Mouse (Mus musculus) liver, embryonic 11.5 days (tissue): ENCODE measurements around the gene Mapkapk2. TPM values are rescaled to one million over a fixed set of nuclear protein-coding genes. Genes with fewer than 3 reads are reported as not detected.

Source experiments
- ATAC-seq: fragments of 200-750 bp; cut with Nextera tagmentation; replicated peaks from 2 replicates; pipeline ENCODE4 v1.8.0; 2017; ENCODE audit warnings: moderate number of reproducible peaks, mild to moderate bottlenecking, moderate TSS enrichment, moderate library complexity; ENCODE audit not compliant: low FRiP score
- DNase-seq: peaks from one replicate; pipeline ENCODE4 v3.0.0-alpha.2; 2017; ENCODE audit warnings: low spot score
- H3K27ac ChIP-seq: fragments of 300-500 bp; sonication (generic); 2 replicates; pipeline ENCODE4 v1.5.1; 2014; ENCODE audit warnings: mild to moderate bottlenecking, low read depth, low read length, control low read depth
- H3K27me3 ChIP-seq: fragments of 300-500 bp; sonication (generic); replicated peaks from 2 replicates; pipeline ENCODE4 v1.6.1; 2014; ENCODE audit warnings: low read length, mixed read lengths; ENCODE audit not compliant: control insufficient read depth, insufficient read depth
- H3K36me3 ChIP-seq: fragments of 300-500 bp; sonication (generic); 2 replicates; pipeline ENCODE4 v1.6.1; 2014; ENCODE audit warnings: mild to moderate bottlenecking, low read length, moderate library complexity, mixed read lengths; ENCODE audit not compliant: control insufficient read depth, insufficient read depth
- H3K4me1 ChIP-seq: fragments of 300-500 bp; sonication (generic); replicated peaks from 2 replicates; pipeline ENCODE4 v1.6.1; 2014; ENCODE audit warnings: low read length, mixed read lengths; ENCODE audit not compliant: control insufficient read depth, insufficient read depth
- H3K4me2 ChIP-seq: fragments of 300-500 bp; sonication (generic); 2 replicates; pipeline ENCODE4 v1.6.1; 2014; ENCODE audit warnings: mild to moderate bottlenecking, control low read depth, moderate library complexity
- H3K4me3 ChIP-seq: fragments of 300-500 bp; sonication (generic); 2 replicates; pipeline ENCODE4 v1.5.1; 2014; ENCODE audit warnings: low read depth, low read length, control low read depth
- H3K9ac ChIP-seq: fragments of 300-500 bp; sonication (generic); 2 replicates; pipeline ENCODE4 v1.6.1; 2014; ENCODE audit warnings: low read depth, low read length, control low read depth
- H3K9me3 ChIP-seq: fragments of 300-500 bp; sonication (generic); 2 replicates; pipeline ENCODE4 v1.6.1; 2016; ENCODE audit warnings: low read length, inconsistent platforms, mixed read lengths; ENCODE audit not compliant: control insufficient read depth
- WGBS: fragments of 180-500 bp; shearing (Covaris S2); extraction: QIAGEN DNeasy Blood & Tissue Kit; methylation state at CpG from one replicate; pipeline ENCODE4 v1.1.7; 2014; 5-methylcytosine and 5-hydroxymethylcytosine counted together
- polyA plus RNA-seq: library from polyadenylated mRNA; unstranded; fragments of >200 nt; fragmentation: Nextera tagmentation; extraction: Ambion mirVana; gene quantifications from 2 replicates; pipeline ENCODE4 v1.2.1, GENCODE M21; 2014

Mapkapk2 gene
- polyA plus RNA-seq, 1 experiment from 2014 or later: 30.1 TPM

- Histone ChIP-seq H3K27ac (peak overlapping the region; percentile 34), H3K27me3 (no peaks in the 10 kb centered on the region), H3K9me3 (no peaks in the 10 kb centered on the region), H3K4me2 (peak overlapping the region; percentile 92), H3K4me1 (peaks cover 21% of the 10 kb centered on the region), H3K36me3 (no peaks in the 10 kb centered on the region), H3K9ac (peak overlapping the region; percentile 52), H3K4me3 (peak overlapping the region; percentile 94)
- 19% methylated on average over 5 of the region's 5 CpGs for WGBS
- DNase-seq (no peak), ATAC-seq (no peak)
These were observed 39.5 kb upstream of the Mapkapk2 start for GRCm38 (mm10) chr1:131137111-131137510.

- peak overlapping the region; percentile 94 for H3K4me3 ChIP-seq
- H3K36me3 ChIP-seq: no peaks in the 10 kb centered on the region
- peak overlapping the region; percentile 92 for H3K4me2 ChIP-seq
- H3K27ac ChIP-seq: peak overlapping the region; percentile 71
- no peak for DNase-seq
- no peaks in the 10 kb centered on the region for H3K27me3 ChIP-seq
- no peaks in the 10 kb centered on the region for H3K9me3 ChIP-seq
- 48% methylated on average over 10 of the region's 10 CpGs for WGBS
- H3K4me1 ChIP-seq: peaks cover 21% of the 10 kb centered on the region
- no peak for ATAC-seq
- peak overlapping the region; percentile 30 for H3K9ac ChIP-seq
These were observed 38.5 kb upstream of the Mapkapk2 start for GRCm38 (mm10) chr1:131135960-131136629.

GRCm38 (mm10) chr1:131134942-131135522, 37.4 kb upstream of the Mapkapk2 start:
- no peak overlapping the region for H3K9ac ChIP-seq
- 59% methylated on average over 8 of the region's 8 CpGs for WGBS
- H3K4me1 ChIP-seq: peaks cover 21% of the 10 kb centered on the region
- no peak overlapping the region for H3K27ac ChIP-seq
- H3K4me2 ChIP-seq: peak overlapping the region; percentile 92
- peak overlapping the region; percentile 94 for H3K4me3 ChIP-seq
- no peaks in the 10 kb centered on the region for H3K9me3 ChIP-seq
- no peak for DNase-seq
- peaks cover 7% of the 10 kb centered on the region for H3K36me3 ChIP-seq
- ATAC-seq: no peak
- no peaks in the 10 kb centered on the region for H3K27me3 ChIP-seq

GRCm38 (mm10) chr1:131134231-131134630, 36.6 kb upstream of the Mapkapk2 start:
- Histone ChIP-seq H3K9me3 (0 out of 2 replicates have a peak, but pooled peaks cover 2% of the 10 kb centered on the region), H3K36me3 (peaks cover 15% of the 10 kb centered on the region), H3K27ac (no peak overlapping the region), H3K9ac (no peak overlapping the region), H3K27me3 (no peaks in the 10 kb centered on the region), H3K4me2 (peak overlapping the region; percentile 92; the same call in 1 of the 2 replicates), H3K4me1 (peaks cover 19% of the 10 kb centered on the region), H3K4me3 (no peak overlapping the region)
- ATAC-seq (no peak), DNase-seq (no peak)
- 86% methylated on average over 6 of the region's 6 CpGs for WGBS

- Histone ChIP-seq H3K27ac (peak overlapping the region; percentile 95), H3K4me1 (peaks cover 33% of the 10 kb centered on the region)
These were observed 28.5 kb upstream of the Mapkapk2 start for GRCm38 (mm10) chr1:131125987-131126744.

GRCm38 (mm10) chr1:131123522-131124265, 26.1 kb upstream of the Mapkapk2 start:
- Histone ChIP-seq H3K36me3 (peaks cover 3% of the 10 kb centered on the region), H3K9ac (no peak overlapping the region), H3K27ac (no peak overlapping the region), H3K4me2 (no peak overlapping the region), H3K4me1 (peaks cover 33% of the 10 kb centered on the region), H3K4me3 (no peak overlapping the region), H3K27me3 (no peaks in the 10 kb centered on the region), H3K9me3 (no peaks in the 10 kb centered on the region)
- ATAC-seq (no peak), DNase-seq (no peak)
- WGBS: 65% methylated on average over 10 of the region's 10 CpGs

More at GRCm38 (mm10) chr1:131125987-131126744, 28.5 kb upstream of the Mapkapk2 start:
- ATAC-seq (peak; percentile 97), DNase-seq (peak; percentile 76)
- Histone ChIP-seq H3K4me3 (peak overlapping the region; percentile 10; the same call in 1 of the 2 replicates), H3K4me2 (peak overlapping the region; percentile 66), H3K9ac (peak overlapping the region; percentile 44), H3K27me3 (no peaks in the 10 kb centered on the region), H3K9me3 (0 out of 2 replicates have a peak, but pooled peaks cover 2% of the 10 kb centered on the region), H3K36me3 (peaks cover 23% of the 10 kb centered on the region)
- 26% methylated on average over 11 of the region's 11 CpGs for WGBS

- no peak overlapping the region for H3K4me3 ChIP-seq
- DNase-seq: no peak
- H3K4me1 ChIP-seq: peaks cover 25% of the 10 kb centered on the region
- no peaks in the 10 kb centered on the region for H3K27me3 ChIP-seq
- H3K27ac ChIP-seq: no peak overlapping the region
- H3K36me3 ChIP-seq: no peaks in the 10 kb centered on the region
- no peak overlapping the region for H3K4me2 ChIP-seq
- no peak overlapping the region for H3K9ac ChIP-seq
- ATAC-seq: no peak
- 40% methylated on average over 3 of the region's 3 CpGs for WGBS
- no peaks in the 10 kb centered on the region for H3K9me3 ChIP-seq
These were observed 24.4 kb upstream of the Mapkapk2 start for GRCm38 (mm10) chr1:131121987-131122386.

GRCm38 (mm10) chr1:131119026-131119425, 21.4 kb upstream of the Mapkapk2 start:
- no peak overlapping the region for H3K4me2 ChIP-seq
- no peak overlapping the region for H3K9ac ChIP-seq

More at GRCm38 (mm10) chr1:131119026-131119425, 21.4 kb upstream of the Mapkapk2 start:
- Histone ChIP-seq H3K27ac (no peak overlapping the region), H3K27me3 (no peaks in the 10 kb centered on the region), H3K36me3 (no peaks in the 10 kb centered on the region), H3K4me3 (no peak overlapping the region), H3K9me3 (no peaks in the 10 kb centered on the region), H3K4me1 (peaks cover 4% of the 10 kb centered on the region; the same call in 1 of the 2 replicates)
- ATAC-seq: peak; percentile 39; the same call in 1 of the 2 replicates
- 61% methylated on average over 2 of the region's 2 CpGs for WGBS
- DNase-seq: no peak
